Mouse (Mus musculus): ENCODE measurements around the gene Stab1.

GRCm38 (mm10) chr14:31132491-31132975 lies 35.9 kb downstream of the Stab1 start:
- no peak for TF ChIP-seq CTCF (IDR thresholded peaks at IDR 0.05; ENCODE audit: low read depth, low read length)
- TF ChIP-seq POLR2A (IDR thresholded peaks at IDR 0.05; ENCODE audit: insufficient read depth, low read length), result no peak
- no peak for TF ChIP-seq EP300 (IDR thresholded peaks at IDR 0.05; ENCODE audit: insufficient read depth, low read depth, low read length)
